Mouse (Mus musculus) cerebellum, adult 2 months (tissue): ENCODE results near the gene Prrc2c. TPM values are rescaled to one million over a fixed set of nuclear protein-coding genes. Genes with fewer than 3 reads are reported as not detected.
A peak's percentile ranks its signal among the peaks of the same experiment; 100 is the strongest.

Experiments
- DNase-seq, 2 experiments: peaks; one replicate each; pipeline ENCODE4 v3.0.0; 2021
- H3K27ac ChIP-seq: fragments of 200-500 bp; 2 replicates; pipeline ENCODE4 v1.5.1; 2012; ENCODE audit warnings: low read length, control low read depth, inconsistent platforms; ENCODE audit not compliant: insufficient read depth
- H3K27me3 ChIP-seq: fragments of 200-500 bp; 2 replicates; pipeline ENCODE4 v1.6.1; 2012; ENCODE audit warnings: inconsistent platforms, mild to moderate bottlenecking, low read length, moderate library complexity; ENCODE audit not compliant: control insufficient read depth, insufficient read depth
- H3K4me1 ChIP-seq: fragments of 200-500 bp; 2 replicates; pipeline ENCODE4 v1.6.1; 2011; ENCODE audit warnings: low read length; ENCODE audit not compliant: control insufficient read depth, insufficient read depth
- H3K4me3 ChIP-seq: fragments of 200-500 bp; replicated peaks from 2 replicates; pipeline ENCODE3; 2011; ENCODE audit warnings: mild to moderate bottlenecking, low read depth, low read length, control low read depth; ENCODE audit not compliant: insufficient read depth
- CTCF ChIP-seq: fragments of 200-500 bp; IDR thresholded peaks from 2 replicates; pipeline ENCODE4 v1.5.1; 2011; ENCODE audit warnings: low read depth, mild to moderate bottlenecking, control low read depth, low read length, moderate library complexity, borderline replicate concordance; ENCODE audit not compliant: insufficient read depth
- POLR2A ChIP-seq: fragments of 200-500 bp; IDR thresholded peaks from 2 replicates; pipeline ENCODE4 v1.6.1; 2011; ENCODE audit warnings: low read length, control low read depth, borderline replicate concordance; ENCODE audit not compliant: insufficient read depth
- WGBS: fragments of 180-500 bp; shearing (Covaris S2); methylation state at CpG from one replicate; pipeline ENCODE4 v1.1.7; 2018; 5-methylcytosine and 5-hydroxymethylcytosine counted together
- polyA plus RNA-seq: library from polyadenylated mRNA; depleted of rRNA; stranded (reverse); fragments of >200 nt; gene quantifications from 2 replicates; pipeline ENCODE4 v1.2.3, GENCODE M21; 2012

Prrc2c gene
- polyA plus RNA-seq, 1 experiment, result 49.5 TPM

GRCm38 (mm10) chr1:162660276-162660860 lies 80.0 kb downstream of the Prrc2c start:
- DNase-seq, result no peak
- Histone ChIP-seq H3K4me1 (no peaks in the 10 kb centered on the region), H3K4me3 (no peak overlapping the region), H3K27ac (no peak overlapping the region), H3K27me3 (no peaks in the 10 kb centered on the region)
- TF ChIP-seq CTCF (no peak), POLR2A (no peak)
- WGBS, result 83% methylated on average over 11 of the region's 11 CpGs

GRCm38 (mm10) chr1:162658119-162658518 lies 82.2 kb downstream of the Prrc2c start, which contains the start of gene Myocos:
TSS of gene Myocos (minus strand) at chr1:162658219.
- Histone ChIP-seq H3K27me3 (no peaks in the 10 kb centered on the region), H3K27ac (no peak within 1 kb of the TSS), H3K4me1 (no peaks in the 10 kb centered on the region), H3K4me3 (no peak within 1 kb of the TSS)
- no peak for TF ChIP-seq CTCF
- TF ChIP-seq POLR2A, result no peak
- DNase-seq, result no peak
- WGBS, result 93% methylated on average over 7 of the region's 7 CpGs

GRCm38 (mm10) chr1:162648416-162648815 lies 91.9 kb downstream of the Prrc2c start:
- no peaks in the 10 kb centered on the region for H3K27me3 ChIP-seq
- 86% methylated on average over 14 of the region's 14 CpGs for WGBS
- no peak for DNase-seq
- H3K4me3 ChIP-seq, result no peak overlapping the region
- TF ChIP-seq POLR2A (no peak), CTCF (no peak)
- H3K4me1 ChIP-seq, result peaks cover 8% of the 10 kb centered on the region
- H3K27ac ChIP-seq, result no peak overlapping the region

GRCm38 (mm10) chr1:162646083-162646686 lies 94.2 kb downstream of the Prrc2c start:
- H3K4me1 ChIP-seq, result peaks cover 8% of the 10 kb centered on the region
- DNase-seq, result peak; percentile 33 to 50
- no peak overlapping the region for H3K27ac ChIP-seq
- 52% methylated on average over 10 of the region's 10 CpGs for WGBS
- no peak overlapping the region for H3K4me3 ChIP-seq
- no peaks in the 10 kb centered on the region for H3K27me3 ChIP-seq
- TF ChIP-seq CTCF, result 0 out of 2 replicates have a peak, but pooled peaks have one; percentile 14
- TF ChIP-seq POLR2A, result no peak

GRCm38 (mm10) chr1:162643752-162644151 lies 96.6 kb downstream of the Prrc2c start:
- 11% methylated on average over 4 of the region's 4 CpGs for WGBS
- Histone ChIP-seq H3K4me1 (peaks cover 8% of the 10 kb centered on the region), H3K27me3 (no peaks in the 10 kb centered on the region; the same call in 1 of the 2 replicates), H3K4me3 (no peak overlapping the region), H3K27ac (no peak overlapping the region)
- TF ChIP-seq CTCF (no peak), POLR2A (no peak)
- DNase-seq, result peak; percentile 81 to 91

- WGBS, result 66% methylated on average over 3 of the region's 3 CpGs
- peak in 1 of 2 experiments; percentile 18 for DNase-seq
- H3K4me1 ChIP-seq, result peaks cover 8% of the 10 kb centered on the region
- no peak overlapping the region for H3K4me3 ChIP-seq
- no peaks in the 10 kb centered on the region; the same call in 1 of the 2 replicates for H3K27me3 ChIP-seq
- H3K27ac ChIP-seq, result no peak overlapping the region
- no peak for TF ChIP-seq POLR2A
- TF ChIP-seq CTCF, result no peak
Measured at GRCm38 (mm10) chr1:162642591-162642990, 97.8 kb downstream of the Prrc2c start.

- Histone ChIP-seq H3K4me3 (no peak overlapping the region), H3K4me1 (peaks cover 19% of the 10 kb centered on the region), H3K27me3 (no peaks in the 10 kb centered on the region; the same call in 1 of the 2 replicates), H3K27ac (no peak overlapping the region)
- 83% methylated on average over 1 of the region's 1 CpGs for WGBS
- TF ChIP-seq CTCF (no peak), POLR2A (no peak)
- no peak for DNase-seq
Measured at GRCm38 (mm10) chr1:162639861-162640260, 100.5 kb downstream of the Prrc2c start.
